9 mouse cellular contexts compared by ENCODE assay signal in genomic region chr5:24343977-24344436, GRCm38 (mm10). TPM values are rescaled to one million over a fixed set of nuclear protein-coding genes. Genes with fewer than 3 reads are reported as not detected.
DNase-seq lines count a peak whose midpoint lies in the region; ATAC-seq and TF ChIP-seq lines count a peak whose summit lies in the region.
"Had no signal": no experiment of that assay in that cellular context is flagged by ENCODE, and none has a peak within 500 bp of the region (broad histone marks: within the 10 kb centered on the region; RNA-seq: fewer than 3 reads in every experiment).

No protein-coding gene starts in this region.

- H3K36me3 ChIP-seq in lung, embryonic 15.5 days: no peaks in the 10 kb centered on the region
- no peaks in the 10 kb centered on the region for H3K36me3 ChIP-seq in lung, postnatal 0 days (ENCODE audit: insufficient read depth, low read length)
- H3K36me3 ChIP-seq in forebrain, embryonic 16.5 days (ENCODE audit: control insufficient read depth, insufficient read depth): no peaks in the 10 kb centered on the region
- no peaks in the 10 kb centered on the region for H3K36me3 ChIP-seq in liver, embryonic 15.5 days (replicated peaks)
- no peaks in the 10 kb centered on the region for H3K36me3 ChIP-seq in stomach, postnatal 0 days (ENCODE audit: control insufficient read depth, insufficient read depth, low read length)
- H3K36me3 ChIP-seq: limb, embryonic 15.5 days had no signal

- no peak for TF ChIP-seq CTCF in lung, postnatal 0 days (IDR thresholded peaks at IDR 0.05)
- TF ChIP-seq CTCF in stomach, postnatal 0 days (IDR thresholded peaks at IDR 0.05; ENCODE audit: low read depth): no peak

- 31% methylated on average over 2 of the region's 2 CpGs for WGBS in lung, embryonic 15.5 days
- WGBS in lung, postnatal 0 days: 37% methylated on average over 2 of the region's 2 CpGs
- WGBS in forebrain, embryonic 16.5 days: 6% methylated on average over 2 of the region's 2 CpGs
- 21% methylated on average over 2 of the region's 2 CpGs for WGBS in liver, embryonic 15.5 days (ENCODE audit: insufficient replicate concordance)
- 42% methylated on average over 2 of the region's 2 CpGs for WGBS in stomach, postnatal 0 days

- H3K9me3 ChIP-seq in lung, embryonic 15.5 days: no peaks in the 10 kb centered on the region
- no peaks in the 10 kb centered on the region for H3K9me3 ChIP-seq in lung, postnatal 0 days (ENCODE audit: low read length)
- no peaks in the 10 kb centered on the region for H3K9me3 ChIP-seq in forebrain, embryonic 16.5 days (ENCODE audit: control insufficient read depth, low read length)
- no peaks in the 10 kb centered on the region for H3K9me3 ChIP-seq in liver, embryonic 15.5 days (replicated peaks)
- H3K9me3 ChIP-seq in stomach, postnatal 0 days (ENCODE audit: control insufficient read depth, low read length): no peaks in the 10 kb centered on the region
- H3K9me3 ChIP-seq: limb, embryonic 15.5 days had no signal

- peak overlapping the region; percentile 70; the same call in 1 of the 2 replicates for H3K27ac ChIP-seq in lung, embryonic 15.5 days
- no peak overlapping the region for H3K27ac ChIP-seq in lung, postnatal 0 days (ENCODE audit: low read length)
- peak overlapping the region; percentile 68 for H3K27ac ChIP-seq in forebrain, embryonic 16.5 days (ENCODE audit: low read length)
- no peak overlapping the region for H3K27ac ChIP-seq in liver, embryonic 15.5 days (replicated peaks)
- H3K27ac ChIP-seq in stomach, postnatal 0 days (replicated peaks): peak overlapping the region; percentile 63; the same call in 1 of the 2 replicates
- H3K27ac ChIP-seq: limb, embryonic 15.5 days had no signal

- H3K9ac ChIP-seq in lung, embryonic 15.5 days: no peak overlapping the region
- no peak overlapping the region for H3K9ac ChIP-seq in lung, postnatal 0 days (replicated peaks; ENCODE audit: low read depth)
- peak overlapping the region; percentile 18 for H3K9ac ChIP-seq in forebrain, embryonic 16.5 days (replicated peaks; ENCODE audit: low read depth, low read length)
- H3K9ac ChIP-seq in liver, embryonic 15.5 days: no peak overlapping the region
- no peak overlapping the region for H3K9ac ChIP-seq in stomach, postnatal 0 days (ENCODE audit: low read length)
- H3K9ac ChIP-seq: limb, embryonic 15.5 days had no signal

- H3K27me3 ChIP-seq in lung, embryonic 15.5 days: peaks cover 8% of the 10 kb centered on the region
- H3K27me3 ChIP-seq in lung, postnatal 0 days (replicated peaks; ENCODE audit: insufficient read depth, low read length): no peaks in the 10 kb centered on the region
- no peaks in the 10 kb centered on the region for H3K27me3 ChIP-seq in forebrain, embryonic 16.5 days (replicated peaks; ENCODE audit: control insufficient read depth, insufficient read depth, low read length)
- H3K27me3 ChIP-seq in liver, embryonic 15.5 days: peaks cover 21% of the 10 kb centered on the region
- H3K27me3 ChIP-seq in stomach, postnatal 0 days (ENCODE audit: control insufficient read depth, insufficient read depth, low read length): no peaks in the 10 kb centered on the region

- peak overlapping the region; percentile 45 for H3K4me2 ChIP-seq in lung, embryonic 15.5 days
- H3K4me2 ChIP-seq in lung, postnatal 0 days (replicated peaks; ENCODE audit: low read depth, low read length): no peak overlapping the region
- H3K4me2 ChIP-seq in forebrain, embryonic 16.5 days (ENCODE audit: low read length): 0 out of 2 replicates have a peak overlapping the region, but pooled peaks have one; percentile 1
- H3K4me2 ChIP-seq in liver, embryonic 15.5 days: 0 out of 2 replicates have a peak overlapping the region, but pooled peaks have one; percentile 15
- H3K4me2 ChIP-seq in stomach, postnatal 0 days (replicated peaks; ENCODE audit: low read depth): peak overlapping the region; percentile 39; the same call in 1 of the 2 replicates
- H3K4me2 ChIP-seq: limb, embryonic 15.5 days had no signal

- H3K4me3 ChIP-seq in lung, embryonic 15.5 days: no peak overlapping the region
- H3K4me3 ChIP-seq in lung, postnatal 0 days (ENCODE audit: low read depth, low read length): no peak overlapping the region
- H3K4me3 ChIP-seq in forebrain, embryonic 16.5 days (replicated peaks; ENCODE audit: low read length): no peak overlapping the region
- no peak overlapping the region for H3K4me3 ChIP-seq in liver, embryonic 15.5 days (replicated peaks)
- no peak overlapping the region for H3K4me3 ChIP-seq in stomach, postnatal 0 days (ENCODE audit: low read depth, low read length)
- H3K4me3 ChIP-seq: limb, embryonic 15.5 days had no signal

- ATAC-seq in lung, embryonic 15.5 days (ENCODE audit: borderline replicate concordance, extremely low read depth, low FRiP score, low TSS enrichment): no peak
- ATAC-seq in lung, postnatal 0 days: no peak
- ATAC-seq in forebrain, embryonic 16.5 days: peak; percentile 12; the same call in 1 of the 2 replicates
- peak; percentile 41 for ATAC-seq in liver, embryonic 15.5 days (ENCODE audit: insufficient read depth)
- ATAC-seq in stomach, postnatal 0 days (ENCODE audit: low FRiP score, low TSS enrichment): no peak

- H3K4me1 ChIP-seq in lung, embryonic 15.5 days: peaks cover 59% of the 10 kb centered on the region
- H3K4me1 ChIP-seq in lung, postnatal 0 days (ENCODE audit: insufficient read depth, low read depth, low read length): peaks cover 14% of the 10 kb centered on the region; the same call in 1 of the 2 replicates
- peaks cover 28% of the 10 kb centered on the region for H3K4me1 ChIP-seq in forebrain, embryonic 16.5 days (replicated peaks; ENCODE audit: control insufficient read depth, insufficient read depth, low read length)
- H3K4me1 ChIP-seq in liver, embryonic 15.5 days (replicated peaks): peaks cover 53% of the 10 kb centered on the region
- H3K4me1 ChIP-seq in stomach, postnatal 0 days (replicated peaks; ENCODE audit: control insufficient read depth, insufficient read depth): peaks cover 8% of the 10 kb centered on the region

- no peak for TF ChIP-seq EP300 in lung, postnatal 0 days (IDR thresholded peaks at IDR 0.05)
- TF ChIP-seq EP300 in stomach, postnatal 0 days (optimal IDR thresholded peaks at IDR 0.05): no peak

- no peak for DNase-seq in lung, postnatal 0 days (ENCODE audit: low spot score)
- no peak for DNase-seq in stomach, postnatal 0 days (ENCODE audit: low spot score)
- no peak for DNase-seq in layer of hippocampus, postnatal 36 days
- DNase-seq in layer of hippocampus, postnatal 25 days (ENCODE audit: extremely low spot score in 1 of 2, low spot score in 1 of 2): no peak
- DNase-seq in frontal cortex, postnatal 36 days (ENCODE audit: low spot score in 2 of 2): no peak

RNA-seq across cellular contexts. Expression of gene Kcnh2, which starts 7.4 kb away (rescaled TPM):
- polyA plus RNA-seq in lung, embryonic 15.5 days (2015; fragmentation: Nextera tagmentation; extraction: Ambion mirVana): 6.0 and 7.0 TPM in 2 replicates
- 5.0 and 5.8 TPM in 2 replicates for polyA plus RNA-seq in lung, postnatal 0 days (2015; fragmentation: Nextera tagmentation; extraction: Ambion mirVana)
- polyA plus RNA-seq in forebrain, embryonic 16.5 days (2015; fragmentation: Nextera tagmentation; extraction: Ambion mirVana): 4.7 and 6.2 TPM in 2 replicates
- polyA plus RNA-seq in liver, embryonic 15.5 days (2015; fragmentation: Nextera tagmentation; extraction: Ambion mirVana): 0.35 and 0.68 TPM in 2 replicates
- polyA plus RNA-seq in stomach, postnatal 0 days (2015; fragmentation: Nextera tagmentation; extraction: Ambion mirVana): 3.7 and 3.8 TPM in 2 replicates
- 10 to 100 TPM; 21.3 to 23.7 TPM for total RNA-seq in layer of hippocampus, postnatal 36 days (2021)
- 10 to 100 TPM; 20.1 to 21.9 TPM for total RNA-seq in layer of hippocampus, postnatal 25 days (2021)

RNA-seq across cellular contexts. Expression of gene Nos3, which starts 20.6 kb away (rescaled TPM):
- polyA plus RNA-seq in lung, embryonic 15.5 days (2015; fragmentation: Nextera tagmentation; extraction: Ambion mirVana): 17.1 and 18.8 TPM in 2 replicates
- polyA plus RNA-seq in lung, postnatal 0 days (2015; fragmentation: Nextera tagmentation; extraction: Ambion mirVana): 20.3 and 26.5 TPM in 2 replicates
- 7.5 and 9.9 TPM in 2 replicates for polyA plus RNA-seq in forebrain, embryonic 16.5 days (2015; fragmentation: Nextera tagmentation; extraction: Ambion mirVana)
- polyA plus RNA-seq in liver, embryonic 15.5 days (2015; fragmentation: Nextera tagmentation; extraction: Ambion mirVana): 2.1 and 2.5 TPM in 2 replicates
- 3.1 and 3.2 TPM in 2 replicates for polyA plus RNA-seq in stomach, postnatal 0 days (2015; fragmentation: Nextera tagmentation; extraction: Ambion mirVana)
- total RNA-seq in layer of hippocampus, postnatal 36 days (2021): 1 to 10 TPM; 6.1 to 6.4 TPM
- 1 to 10 TPM; 6.7 to 8.4 TPM for total RNA-seq in layer of hippocampus, postnatal 25 days (2021)

RNA-seq across cellular contexts. Expression of gene Atg9b, which starts 47.9 kb away (rescaled TPM):
- polyA plus RNA-seq in lung, embryonic 15.5 days (2015; fragmentation: Nextera tagmentation; extraction: Ambion mirVana): 0.64 and 0.77 TPM in 2 replicates
- polyA plus RNA-seq in lung, postnatal 0 days (2015; fragmentation: Nextera tagmentation; extraction: Ambion mirVana): 0.54 and 0.94 TPM in 2 replicates
- polyA plus RNA-seq in forebrain, embryonic 16.5 days (2015; fragmentation: Nextera tagmentation; extraction: Ambion mirVana): 1.8 and 1.9 TPM in 2 replicates
- 0.58 and 2.2 TPM in 2 replicates for polyA plus RNA-seq in liver, embryonic 15.5 days (2015; fragmentation: Nextera tagmentation; extraction: Ambion mirVana)
- 4.1 and 5.8 TPM in 2 replicates for polyA plus RNA-seq in stomach, postnatal 0 days (2015; fragmentation: Nextera tagmentation; extraction: Ambion mirVana)
- total RNA-seq in layer of hippocampus, postnatal 36 days (2021): 1 to 10 TPM; 3.0 to 4.2 TPM
- 1 to 10 TPM; 2.6 to 3.3 TPM for total RNA-seq in layer of hippocampus, postnatal 25 days (2021)

RNA-seq across cellular contexts. Expression of gene Abcb8, which starts 49.5 kb away (rescaled TPM):
- polyA plus RNA-seq in lung, embryonic 15.5 days (2015; fragmentation: Nextera tagmentation; extraction: Ambion mirVana): 44.7 and 49.6 TPM in 2 replicates
- polyA plus RNA-seq in lung, postnatal 0 days (2015; fragmentation: Nextera tagmentation; extraction: Ambion mirVana): 22.4 and 25.6 TPM in 2 replicates
- polyA plus RNA-seq in forebrain, embryonic 16.5 days (2015; fragmentation: Nextera tagmentation; extraction: Ambion mirVana): 46.1 and 58.1 TPM in 2 replicates
- polyA plus RNA-seq in liver, embryonic 15.5 days (2015; fragmentation: Nextera tagmentation; extraction: Ambion mirVana): 25.6 and 30.8 TPM in 2 replicates
- polyA plus RNA-seq in stomach, postnatal 0 days (2015; fragmentation: Nextera tagmentation; extraction: Ambion mirVana): 29.3 and 30.2 TPM in 2 replicates
- total RNA-seq in layer of hippocampus, postnatal 36 days (2021): 10 to 100 TPM; 51.9 to 58.7 TPM
- 10 to 100 TPM; 52.3 to 54.1 TPM for total RNA-seq in layer of hippocampus, postnatal 25 days (2021)

Comparison
In these comparisons a context has a peak if more than half of its experiments do, and no peak if none do; other contexts are left out.
1. H3K27ac ChIP-seq: peak in lung, embryonic 15.5 days (single experiment), forebrain, embryonic 16.5 days (single experiment) and stomach, postnatal 0 days (single experiment); none in lung, postnatal 0 days (single experiment) and liver, embryonic 15.5 days (single experiment).
2. ATAC-seq: peak in forebrain, embryonic 16.5 days (single experiment) and liver, embryonic 15.5 days (single experiment); none in lung, embryonic 15.5 days (single experiment), lung, postnatal 0 days (single experiment) and stomach, postnatal 0 days (single experiment).